Mouse (Mus musculus): ENCODE measurements at regions not wholly inside any gene's neighbourhood (a gene's known extent, or its start where the extent isn't known, plus 50 kb on each side); places are given as distances from the start of the nearest gene placed in this dataset.

GRCm38 (mm10) chr9:67165486-67165885 lies 116.3 kb upstream of the Tpm1 start:
- 89% methylated on average over 9 of the region's 9 CpGs for WGBS
- H3K27ac ChIP-seq, result no peak overlapping the region
- H3K4me2 ChIP-seq (replicated peaks), result no peak overlapping the region
- peaks cover 5% of the 10 kb centered on the region; the same call in 1 of the 2 replicates for H3K4me1 ChIP-seq
- ATAC-seq (ENCODE audit: insufficient number of reproducible peaks, insufficient read depth, low FRiP score, low TSS enrichment), result no peak
- H3K9me3 ChIP-seq, result no peaks in the 10 kb centered on the region
- no peak overlapping the region for H3K4me3 ChIP-seq
- H3K36me3 ChIP-seq, result no peaks in the 10 kb centered on the region
- no peak overlapping the region for H3K9ac ChIP-seq
- no peaks in the 10 kb centered on the region for H3K27me3 ChIP-seq

- 74% methylated on average over 6 of the region's 6 CpGs for WGBS
- Histone ChIP-seq H3K9ac (no peak overlapping the region), H3K9me3 (no peaks in the 10 kb centered on the region)
These were observed 114.5 kb upstream of the Tpm1 start for GRCm38 (mm10) chr9:67163746-67164145.

GRCm38 (mm10) chr9:67160785-67161455 lies 111.7 kb upstream of the Tpm1 start:
- Histone ChIP-seq H3K9ac (no peak overlapping the region), H3K27me3 (no peaks in the 10 kb centered on the region), H3K27ac (no peak overlapping the region), H3K4me3 (no peak overlapping the region), H3K4me1 (peaks cover 5% of the 10 kb centered on the region; the same call in 1 of the 2 replicates), H3K36me3 (no peaks in the 10 kb centered on the region), H3K9me3 (no peaks in the 10 kb centered on the region), H3K4me2 (replicated peaks) (no peak overlapping the region)
- 76% methylated on average over 3 of the region's 3 CpGs for WGBS
- no peak for ATAC-seq (ENCODE audit: insufficient number of reproducible peaks, insufficient read depth, low FRiP score, low TSS enrichment)

More at GRCm38 (mm10) chr9:67163746-67164145, 114.5 kb upstream of the Tpm1 start:
- H3K36me3 ChIP-seq, result no peaks in the 10 kb centered on the region
- H3K4me2 ChIP-seq (replicated peaks), result no peak overlapping the region
- no peak for ATAC-seq (ENCODE audit: insufficient number of reproducible peaks, insufficient read depth, low FRiP score, low TSS enrichment)
- no peaks in the 10 kb centered on the region for H3K27me3 ChIP-seq
- H3K27ac ChIP-seq, result no peak overlapping the region
- H3K4me1 ChIP-seq, result no peaks in the 10 kb centered on the region
- H3K4me3 ChIP-seq, result no peak overlapping the region

- no peaks in the 10 kb centered on the region for H3K36me3 ChIP-seq
- no peak overlapping the region for H3K4me3 ChIP-seq
- no peaks in the 10 kb centered on the region for H3K27me3 ChIP-seq
- H3K27ac ChIP-seq, result no peak overlapping the region
- no peaks in the 10 kb centered on the region for H3K9me3 ChIP-seq
- 84% methylated on average over 5 of the region's 5 CpGs for WGBS
- ATAC-seq (ENCODE audit: insufficient number of reproducible peaks, insufficient read depth, low FRiP score, low TSS enrichment), result no peak
- H3K4me1 ChIP-seq, result peaks cover 5% of the 10 kb centered on the region; the same call in 1 of the 2 replicates
- no peak overlapping the region for H3K9ac ChIP-seq
- H3K4me2 ChIP-seq (replicated peaks), result no peak overlapping the region
These were observed 111.1 kb upstream of the Tpm1 start for GRCm38 (mm10) chr9:67160350-67160749.

GRCm38 (mm10) chr9:67156590-67157259 lies 107.5 kb upstream of the Tpm1 start:
- Histone ChIP-seq H3K9me3 (no peaks in the 10 kb centered on the region), H3K36me3 (no peaks in the 10 kb centered on the region), H3K4me1 (peaks cover 7% of the 10 kb centered on the region), H3K9ac (no peak overlapping the region), H3K27me3 (no peaks in the 10 kb centered on the region), H3K4me3 (no peak overlapping the region), H3K27ac (no peak overlapping the region), H3K4me2 (replicated peaks) (no peak overlapping the region)
- 54% methylated on average over 3 of the region's 3 CpGs for WGBS
- ATAC-seq (ENCODE audit: insufficient number of reproducible peaks, insufficient read depth, low FRiP score, low TSS enrichment), result no peak

GRCm38 (mm10) chr9:67154062-67154461 lies 104.9 kb upstream of the Tpm1 start:
- H3K9me3 ChIP-seq, result no peaks in the 10 kb centered on the region
- H3K4me2 ChIP-seq (replicated peaks), result no peak overlapping the region
- H3K9ac ChIP-seq, result no peak overlapping the region
- ATAC-seq (ENCODE audit: insufficient number of reproducible peaks, insufficient read depth, low FRiP score, low TSS enrichment), result no peak
- peaks cover 7% of the 10 kb centered on the region for H3K4me1 ChIP-seq
- H3K4me3 ChIP-seq, result no peak overlapping the region
- WGBS, result 76% methylated on average over 6 of the region's 6 CpGs
- no peaks in the 10 kb centered on the region for H3K27me3 ChIP-seq
- H3K27ac ChIP-seq, result no peak overlapping the region
- H3K36me3 ChIP-seq, result no peaks in the 10 kb centered on the region

GRCm38 (mm10) chr9:67153333-67153732 lies 104.1 kb upstream of the Tpm1 start:
- WGBS, result 80% methylated on average over 4 of the region's 4 CpGs
- no peak overlapping the region for H3K4me2 ChIP-seq (replicated peaks)

GRCm38 (mm10) chr9:67147656-67148055 lies 98.5 kb upstream of the Tpm1 start:
- 67% methylated on average over 7 of the region's 7 CpGs for WGBS
- no peak for ATAC-seq (ENCODE audit: insufficient number of reproducible peaks, insufficient read depth, low FRiP score, low TSS enrichment)
- no peak overlapping the region for H3K9ac ChIP-seq

More at GRCm38 (mm10) chr9:67153333-67153732, 104.1 kb upstream of the Tpm1 start:
- peaks cover 7% of the 10 kb centered on the region for H3K4me1 ChIP-seq
- no peak overlapping the region for H3K9ac ChIP-seq
- no peaks in the 10 kb centered on the region for H3K27me3 ChIP-seq
- no peak overlapping the region for H3K4me3 ChIP-seq
- H3K27ac ChIP-seq, result no peak overlapping the region
- ATAC-seq (ENCODE audit: insufficient number of reproducible peaks, insufficient read depth, low FRiP score, low TSS enrichment), result no peak
- H3K36me3 ChIP-seq, result no peaks in the 10 kb centered on the region
- H3K9me3 ChIP-seq, result no peaks in the 10 kb centered on the region

GRCm38 (mm10) chr9:67145392-67145791 lies 96.2 kb upstream of the Tpm1 start:
- Histone ChIP-seq H3K36me3 (no peaks in the 10 kb centered on the region), H3K27ac (no peak overlapping the region), H3K4me3 (no peak overlapping the region), H3K4me1 (peaks cover 6% of the 10 kb centered on the region), H3K9me3 (no peaks in the 10 kb centered on the region), H3K27me3 (no peaks in the 10 kb centered on the region), H3K4me2 (replicated peaks) (no peak overlapping the region), H3K9ac (no peak overlapping the region)
- WGBS, result 92% methylated on average over 6 of the region's 6 CpGs
- ATAC-seq (ENCODE audit: insufficient number of reproducible peaks, insufficient read depth, low FRiP score, low TSS enrichment), result no peak

More at GRCm38 (mm10) chr9:67147656-67148055, 98.5 kb upstream of the Tpm1 start:
- Histone ChIP-seq H3K4me2 (replicated peaks) (no peak overlapping the region), H3K4me3 (no peak overlapping the region), H3K27me3 (no peaks in the 10 kb centered on the region), H3K4me1 (no peaks in the 10 kb centered on the region; the same call in 1 of the 2 replicates), H3K27ac (no peak overlapping the region), H3K36me3 (no peaks in the 10 kb centered on the region), H3K9me3 (no peaks in the 10 kb centered on the region)

GRCm38 (mm10) chr9:67144511-67144910 lies 95.3 kb upstream of the Tpm1 start:
- no peaks in the 10 kb centered on the region for H3K27me3 ChIP-seq
- H3K4me2 ChIP-seq (replicated peaks), result no peak overlapping the region
- no peaks in the 10 kb centered on the region for H3K36me3 ChIP-seq
- no peak overlapping the region for H3K27ac ChIP-seq
- H3K9me3 ChIP-seq, result no peaks in the 10 kb centered on the region
- no peak overlapping the region for H3K4me3 ChIP-seq
- H3K4me1 ChIP-seq, result peaks cover 9% of the 10 kb centered on the region
- H3K9ac ChIP-seq, result no peak overlapping the region
- ATAC-seq (ENCODE audit: insufficient number of reproducible peaks, insufficient read depth, low FRiP score, low TSS enrichment), result no peak

- Histone ChIP-seq H3K9ac (no peak overlapping the region), H3K4me3 (no peak overlapping the region), H3K4me1 (peaks cover 32% of the 10 kb centered on the region), H3K4me2 (replicated peaks) (no peak overlapping the region), H3K36me3 (no peaks in the 10 kb centered on the region), H3K27me3 (no peaks in the 10 kb centered on the region), H3K27ac (no peak overlapping the region), H3K9me3 (no peaks in the 10 kb centered on the region)
- WGBS, result 68% methylated on average over 7 of the region's 7 CpGs
- ATAC-seq (ENCODE audit: insufficient number of reproducible peaks, insufficient read depth, low FRiP score, low TSS enrichment), result no peak
These were observed 91.2 kb upstream of the Tpm1 start for GRCm38 (mm10) chr9:67140319-67140887.

GRCm38 (mm10) chr9:67137681-67138080 lies 88.5 kb upstream of the Tpm1 start:
- Histone ChIP-seq H3K27me3 (no peaks in the 10 kb centered on the region), H3K4me2 (replicated peaks) (no peak overlapping the region), H3K4me1 (peaks cover 34% of the 10 kb centered on the region), H3K4me3 (no peak overlapping the region), H3K27ac (peak overlapping the region; percentile 30), H3K36me3 (no peaks in the 10 kb centered on the region), H3K9ac (no peak overlapping the region), H3K9me3 (no peaks in the 10 kb centered on the region)
- ATAC-seq (ENCODE audit: insufficient number of reproducible peaks, insufficient read depth, low FRiP score, low TSS enrichment), result no peak
- WGBS, result 40% methylated on average over 5 of the region's 5 CpGs

All from embryonic facial prominence, embryonic 12.5 days (tissue).